Mouse (Mus musculus) bone marrow, adult 2 months (tissue): ENCODE measurements around the gene Zfp786.

Experiments
- CTCF ChIP-seq: fragments of 200-500 bp; IDR thresholded peaks from 2 replicates; pipeline ENCODE4 v1.5.1; 2011; ENCODE audit warnings: low read length, control low read depth; ENCODE audit not compliant: control insufficient read depth, insufficient read depth
- POLR2A ChIP-seq: fragments of 200-500 bp; IDR thresholded peaks from 2 replicates; pipeline ENCODE4 v1.6.1; 2011; ENCODE audit warnings: low read depth, mild to moderate bottlenecking, control low read depth, low read length, borderline replicate concordance; ENCODE audit not compliant: control insufficient read depth

GRCm38 (mm10) chr6:47813257-47813878 lies 17.3 kb downstream of the Zfp786 start, which contains the start of gene Pdia4:
- TF ChIP-seq CTCF (no peak), POLR2A (peak; percentile 87)
